Mouse (Mus musculus) ES-Bruce4 (cell line): ENCODE results near the gene Arhgef6.

Experiments used
- CTCF ChIP-seq: IDR thresholded peaks from one replicate; pipeline ENCODE4 v1.8.1; 2011; ENCODE audit warnings: low read depth, low read length
- EP300 ChIP-seq: IDR thresholded peaks from 2 replicates; pipeline ENCODE4 v1.6.1; 2011; ENCODE audit warnings: low read depth, low read length; ENCODE audit not compliant: insufficient read depth
- POLR2A ChIP-seq: IDR thresholded peaks from one replicate; pipeline ENCODE4 v1.8.1; 2011; ENCODE audit warnings: low read length; ENCODE audit not compliant: insufficient read depth

DNA sequence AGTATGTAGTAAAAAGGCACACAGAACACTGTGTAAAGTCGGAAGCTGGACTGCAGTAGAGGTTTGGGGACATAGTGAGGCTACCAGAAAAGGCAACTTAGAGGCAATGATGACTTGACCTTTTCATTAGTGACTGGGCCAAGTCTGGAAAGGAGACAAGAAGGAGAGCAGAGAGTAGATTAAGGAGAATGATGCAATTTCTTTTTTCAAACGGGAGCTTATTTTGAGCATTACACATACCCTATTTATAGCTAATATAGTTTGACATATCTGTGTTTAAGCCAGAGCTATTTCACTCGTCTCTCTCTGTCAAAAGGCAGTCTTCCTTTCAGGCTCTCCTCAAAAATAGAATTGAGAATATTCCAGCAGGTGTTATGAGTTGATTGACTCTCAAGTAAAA lies 50.1 kb downstream of the Arhgef6 start:
- TF ChIP-seq CTCF (no peak), POLR2A (no peak), EP300 (no peak)
